ENCODE assay signal across 14 mouse cellular contexts in the genomic region with DNA sequence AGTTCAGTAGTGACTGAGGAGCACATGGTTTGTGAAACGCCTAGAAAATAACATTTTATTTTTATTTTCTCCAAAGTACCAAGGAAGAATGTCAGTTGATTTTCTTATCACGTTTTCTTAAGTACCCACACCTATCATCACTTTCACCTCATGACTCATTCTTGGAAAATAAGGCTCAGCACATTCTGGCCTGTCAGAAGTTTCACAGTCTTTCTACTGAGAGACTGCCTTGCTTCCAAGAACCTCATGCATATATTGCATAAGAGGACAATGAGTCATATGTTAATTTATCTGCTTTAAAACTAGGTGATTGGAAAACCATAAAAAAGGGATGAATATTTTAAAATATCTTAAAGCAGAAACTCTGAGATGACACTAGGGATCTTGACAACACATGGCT. TPM values are rescaled to one million over a fixed set of nuclear protein-coding genes. Genes with fewer than 3 reads are reported as not detected.
DNase-seq lines count a peak whose midpoint lies in the region; TF ChIP-seq lines count a peak whose summit lies in the region.
"Had no signal": no experiment of that assay in that cellular context is flagged by ENCODE, and none has a peak within 500 bp of the region (broad histone marks: within the 10 kb centered on the region; RNA-seq: fewer than 3 reads in every experiment).

No protein-coding gene starts in this region.

- TF ChIP-seq CTCF in bone marrow macrophage, adult 2 months (IDR thresholded peaks at IDR 0.05; ENCODE audit: low read depth, low read length), result no peak

- TF ChIP-seq POLR2A in bone marrow macrophage, adult 2 months (IDR thresholded peaks at IDR 0.05; ENCODE audit: borderline replicate concordance, low read depth, low read length), result no peak

- 8% methylated on average over 2 of the region's 2 CpGs for WGBS in macrophage (ENCODE audit: missing documents)

- peaks cover 20% of the 10 kb centered on the region for H3K4me1 ChIP-seq in bone marrow macrophage, adult 2 months (ENCODE audit: control insufficient read depth, insufficient read depth, low read length)

- no peaks in the 10 kb centered on the region for H3K79me2 ChIP-seq in macrophage (ENCODE audit: inconsistent target)

- H3K27ac ChIP-seq in bone marrow macrophage, adult 2 months (ENCODE audit: insufficient read depth, low read depth, low read length), result peak overlapping the region; percentile 92
- H3K27ac ChIP-seq in macrophage, result peak overlapping the region; percentile 87

- no peak overlapping the region for H3K4me3 ChIP-seq in bone marrow macrophage, adult 2 months (ENCODE audit: insufficient read depth, low read length)
- no peak overlapping the region for H3K4me3 ChIP-seq in macrophage (ENCODE audit: inconsistent target)

- H3K36me3 ChIP-seq in macrophage (ENCODE audit: inconsistent target), result no peaks in the 10 kb centered on the region

- DNase-seq in 3134 (ENCODE audit: extremely low read depth, insufficient read length, low spot score) (peak; percentile 14), 3T3-L1 (ENCODE audit: low read depth, low spot score) (peak; percentile 90)
- no peak for DNase-seq in heart, adult 11 months
- DNase-seq in layer of hippocampus, postnatal 25 days (ENCODE audit: extremely low spot score in 1 of 2, low spot score in 1 of 2), result no peak
- DNase-seq in heart, postnatal 4 days, result no peak
- DNase-seq: adrenal gland, postnatal 14 days; cerebellum, adult 18-20 months; gastrocnemius, postnatal 25 days; liver; lung, postnatal 10 days had no signal

RNA-seq across cellular contexts. Expression of a gene that starts 9.4 kb away (rescaled TPM):
- not detected in 2 replicates for polyA plus RNA-seq in bone marrow macrophage, adult 2 months (2012; ENCODE audit: insufficient read depth, insufficient read length, missing spikeins)
- total RNA-seq in macrophage (2018; cell fraction: chromatin; rRNA removed), result not detected
- total RNA-seq in macrophage (2018; cell fraction: cytosol; rRNA removed), result not detected
- 1 to 10 TPM in 1 of 26 experiments, under 1 TPM in 1, not detected in 24; 0.12 to 1.7 TPM for total RNA-seq in macrophage (2018; cell fraction: nucleus; rRNA removed)
- not detected in 3 replicates for polyA plus RNA-seq in macrophage (2018)
- under 1 TPM; 0.12 to 0.38 TPM for total RNA-seq in layer of hippocampus, postnatal 25 days (2021)
- not detected for total RNA-seq in heart, postnatal 4 days (2021)
- total RNA-seq: adrenal gland, postnatal 14 days had no signal
- polyA plus RNA-seq: heart, postnatal 0 days; intestine, embryonic 14.5 days had no signal

Comparison
In these comparisons a context has a peak if more than half of its experiments do, and no peak if none do; other contexts are left out.
1. DNase-seq: peak in 3134 (single experiment) and 3T3-L1 (single experiment); none in heart, adult 11 months (single experiment), layer of hippocampus, postnatal 25 days (0 of 2) and heart, postnatal 4 days (single experiment).